Mouse (Mus musculus) liver, adult 2 months (tissue): ENCODE results near the gene Rd3.

ENCODE experiments used
- CTCF ChIP-seq: fragments of 200-500 bp; IDR thresholded peaks from 2 replicates; pipeline ENCODE4 v1.5.1; 2011; ENCODE audit warnings: low read depth, low read length, control low read depth
- POLR2A ChIP-seq: fragments of 200-500 bp; IDR thresholded peaks from 2 replicates; pipeline ENCODE4 v1.6.1; 2011; ENCODE audit warnings: low read length, control low read depth; ENCODE audit not compliant: insufficient read depth; ENCODE audit errors: extremely low read depth

DNA sequence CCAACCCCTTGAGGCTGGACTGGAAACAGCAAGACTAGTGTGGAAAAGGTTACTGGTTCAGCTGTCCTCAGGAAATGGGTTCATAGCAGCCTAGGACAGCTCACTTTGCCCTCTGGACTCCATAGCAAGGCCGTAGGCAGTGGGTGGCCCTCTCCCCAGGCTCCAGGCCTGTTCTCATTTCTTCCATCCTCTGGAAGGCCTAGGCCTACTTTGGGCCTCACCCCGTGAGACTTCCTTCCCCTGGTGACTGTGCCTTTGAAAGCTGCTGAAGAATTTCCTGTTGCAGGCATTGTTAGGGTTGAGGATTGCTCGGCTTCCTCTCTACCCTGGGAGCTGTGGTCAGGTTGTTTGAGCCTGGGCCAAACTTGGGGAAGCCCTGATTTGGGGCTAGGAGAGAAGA lies 22.1 kb upstream of the Rd3 start:
- no peak for TF ChIP-seq CTCF
- TF ChIP-seq POLR2A, result no peak
